Mouse (Mus musculus): ENCODE measurements at regions not wholly inside any gene's neighbourhood (a gene's known extent, or its start where the extent isn't known, plus 50 kb on each side); places are given as distances from the start of the nearest gene placed in this dataset.

DNA sequence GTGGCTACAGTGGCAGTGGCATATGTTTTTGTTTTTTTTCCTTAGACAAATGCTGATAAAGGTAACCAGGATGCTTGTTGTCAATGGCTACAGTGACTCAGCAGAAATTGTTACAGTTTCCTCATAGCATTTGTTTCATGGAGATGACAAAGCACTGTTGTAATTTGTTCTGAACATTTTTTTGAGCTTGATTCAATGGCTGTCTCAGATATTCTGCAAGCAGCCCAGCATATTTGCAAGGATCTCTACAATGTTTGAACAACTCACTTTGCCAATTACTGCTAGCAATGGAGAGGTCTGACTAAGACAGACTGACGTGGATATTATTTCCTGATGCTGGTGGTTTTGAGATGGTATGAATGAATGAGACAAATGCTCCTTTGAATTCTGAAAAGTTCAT is 696.3 kb downstream of the Nr2f2 start:
- H3K4me1 ChIP-seq (ENCODE audit: control insufficient read depth, insufficient read depth, low read length), result no peaks in the 10 kb centered on the region
- H3K27me3 ChIP-seq (ENCODE audit: control insufficient read depth, insufficient read depth, low read length), result no peaks in the 10 kb centered on the region
- ATAC-seq (ENCODE audit: low FRiP score) (no peak), DNase-seq (ENCODE audit: low spot score, missing footprints) (no peak)
- H3K36me3 ChIP-seq (ENCODE audit: control insufficient read depth, insufficient read depth, low read length), result no peaks in the 10 kb centered on the region
- H3K9me3 ChIP-seq (ENCODE audit: control insufficient read depth, low read length), result no peaks in the 10 kb centered on the region
- 74% methylated on average over 1 of the region's 1 CpGs for WGBS
- H3K9ac ChIP-seq (ENCODE audit: low read length), result no peak overlapping the region
- no peak overlapping the region for H3K4me2 ChIP-seq
- H3K4me3 ChIP-seq (ENCODE audit: low read depth, low read length), result no peak overlapping the region
- H3K27ac ChIP-seq (ENCODE audit: low read depth, low read length), result no peak overlapping the region

DNA sequence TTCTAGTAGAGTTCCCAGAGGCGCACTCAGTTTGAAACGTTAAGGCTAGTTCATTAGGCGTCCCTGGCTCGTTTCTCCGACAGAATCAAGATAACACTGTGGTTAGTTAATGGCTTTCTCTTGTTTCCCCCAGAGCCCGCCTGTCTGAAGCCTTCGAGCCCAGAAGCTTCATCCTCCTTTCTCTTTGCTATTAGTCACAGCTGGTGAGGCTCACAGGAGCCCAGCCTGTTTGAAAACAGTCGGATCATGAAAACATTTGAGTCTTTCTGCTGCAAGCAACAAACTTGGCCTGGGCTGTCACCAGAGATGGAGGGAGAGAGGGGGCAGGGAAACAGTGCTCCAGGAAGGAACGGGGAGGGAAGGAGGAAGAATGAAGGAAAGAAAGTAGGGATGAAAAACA is 711.0 kb downstream of the Nr2f2 start:
- Histone ChIP-seq H3K9ac (ENCODE audit: low read length) (no peak overlapping the region), H3K4me2 (no peak overlapping the region), H3K9me3 (ENCODE audit: control insufficient read depth, low read length) (no peaks in the 10 kb centered on the region), H3K4me3 (ENCODE audit: low read depth, low read length) (no peak overlapping the region), H3K4me1 (ENCODE audit: control insufficient read depth, insufficient read depth, low read length) (no peaks in the 10 kb centered on the region), H3K36me3 (ENCODE audit: control insufficient read depth, insufficient read depth, low read length) (no peaks in the 10 kb centered on the region), H3K27ac (ENCODE audit: low read depth, low read length) (no peak overlapping the region), H3K27me3 (ENCODE audit: control insufficient read depth, insufficient read depth, low read length) (no peaks in the 10 kb centered on the region)
- DNase-seq (ENCODE audit: low spot score, missing footprints) (no peak), ATAC-seq (ENCODE audit: low FRiP score) (no peak)
- WGBS, result 22% methylated on average over 9 of the region's 9 CpGs

- Histone ChIP-seq H3K9ac (ENCODE audit: low read length) (no peak overlapping the region), H3K27me3 (ENCODE audit: control insufficient read depth, insufficient read depth, low read length) (no peaks in the 10 kb centered on the region), H3K4me2 (no peak overlapping the region), H3K4me1 (ENCODE audit: control insufficient read depth, insufficient read depth, low read length) (no peaks in the 10 kb centered on the region), H3K36me3 (ENCODE audit: control insufficient read depth, insufficient read depth, low read length) (no peaks in the 10 kb centered on the region), H3K27ac (ENCODE audit: low read depth, low read length) (no peak overlapping the region), H3K9me3 (ENCODE audit: control insufficient read depth, low read length) (no peaks in the 10 kb centered on the region), H3K4me3 (ENCODE audit: low read depth, low read length) (no peak overlapping the region)
- 25% methylated on average over 6 of the region's 6 CpGs for WGBS
- ATAC-seq (ENCODE audit: low FRiP score), result no peak
- DNase-seq (ENCODE audit: low spot score, missing footprints), result no peak
Observed at GRCm38 (mm10) chr7:69645449-69645848, 721.1 kb downstream of the Nr2f2 start.

- peak; percentile 86 for DNase-seq (ENCODE audit: low spot score, missing footprints)
- no peaks in the 10 kb centered on the region for H3K9me3 ChIP-seq (ENCODE audit: control insufficient read depth, low read length)
- H3K36me3 ChIP-seq (ENCODE audit: control insufficient read depth, insufficient read depth, low read length), result no peaks in the 10 kb centered on the region
- H3K27ac ChIP-seq (ENCODE audit: low read depth, low read length), result no peak overlapping the region
- H3K4me1 ChIP-seq (ENCODE audit: control insufficient read depth, insufficient read depth, low read length), result no peaks in the 10 kb centered on the region
- ATAC-seq (ENCODE audit: low FRiP score), result peak; percentile 33; the same call in 1 of the 2 replicates
- no peaks in the 10 kb centered on the region for H3K27me3 ChIP-seq (ENCODE audit: control insufficient read depth, insufficient read depth, low read length)
- H3K4me2 ChIP-seq, result no peak overlapping the region
- WGBS, result 43% methylated on average over 9 of the region's 9 CpGs
- no peak overlapping the region for H3K9ac ChIP-seq (ENCODE audit: low read length)
- no peak overlapping the region for H3K4me3 ChIP-seq (ENCODE audit: low read depth, low read length)
Observed at GRCm38 (mm10) chr7:69641652-69642051, 724.9 kb downstream of the Nr2f2 start.

GRCm38 (mm10) chr7:69599866-69600265 is 766.7 kb downstream of the Nr2f2 start:
- 65% methylated on average over 3 of the region's 3 CpGs for WGBS
- Histone ChIP-seq H3K9ac (ENCODE audit: low read length) (no peak overlapping the region), H3K4me3 (ENCODE audit: low read depth, low read length) (no peak overlapping the region), H3K9me3 (ENCODE audit: control insufficient read depth, low read length) (no peaks in the 10 kb centered on the region), H3K4me1 (ENCODE audit: control insufficient read depth, insufficient read depth, low read length) (no peaks in the 10 kb centered on the region), H3K27me3 (ENCODE audit: control insufficient read depth, insufficient read depth, low read length) (no peaks in the 10 kb centered on the region), H3K27ac (ENCODE audit: low read depth, low read length) (no peak overlapping the region), H3K4me2 (no peak overlapping the region), H3K36me3 (ENCODE audit: control insufficient read depth, insufficient read depth, low read length) (no peaks in the 10 kb centered on the region)
- no peak for DNase-seq (ENCODE audit: low spot score, missing footprints)
- no peak for ATAC-seq (ENCODE audit: low FRiP score)

GRCm38 (mm10) chr7:69585716-69586115 is 780.8 kb downstream of the Nr2f2 start:
- Histone ChIP-seq H3K36me3 (ENCODE audit: control insufficient read depth, insufficient read depth, low read length) (no peaks in the 10 kb centered on the region), H3K4me3 (ENCODE audit: low read depth, low read length) (no peak overlapping the region), H3K9ac (ENCODE audit: low read length) (no peak overlapping the region), H3K4me1 (ENCODE audit: control insufficient read depth, insufficient read depth, low read length) (peaks cover 6% of the 10 kb centered on the region), H3K27me3 (ENCODE audit: control insufficient read depth, insufficient read depth, low read length) (peaks cover 2% of the 10 kb centered on the region; the same call in 1 of the 2 replicates), H3K4me2 (no peak overlapping the region), H3K9me3 (ENCODE audit: control insufficient read depth, low read length) (no peaks in the 10 kb centered on the region), H3K27ac (ENCODE audit: low read depth, low read length) (no peak overlapping the region)
- DNase-seq (ENCODE audit: low spot score, missing footprints) (no peak), ATAC-seq (ENCODE audit: low FRiP score) (peak; percentile 35; the same call in 1 of the 2 replicates)
- 45% methylated on average over 6 of the region's 6 CpGs for WGBS

DNA sequence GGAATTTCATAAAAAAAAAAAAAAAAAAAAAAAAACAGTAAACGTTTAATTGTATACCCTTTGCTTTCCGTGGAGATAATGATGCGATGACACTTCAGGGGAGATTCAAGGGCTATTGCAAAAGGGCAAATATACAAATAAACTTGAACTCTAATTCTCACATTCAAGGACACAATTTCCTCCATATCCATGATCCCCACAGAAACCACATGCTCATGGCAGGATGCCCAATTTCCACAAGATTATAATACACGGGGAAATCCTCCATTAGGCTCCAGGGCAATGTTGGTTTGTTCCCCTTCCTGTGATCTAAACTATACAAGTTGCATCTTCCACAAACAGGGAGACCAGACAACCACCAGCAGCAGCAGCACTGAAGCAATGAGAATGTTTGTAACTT is 781.4 kb downstream of the Nr2f2 start:
- Histone ChIP-seq H3K27ac (ENCODE audit: low read depth, low read length) (no peak overlapping the region), H3K4me3 (ENCODE audit: low read depth, low read length) (no peak overlapping the region), H3K4me2 (no peak overlapping the region), H3K4me1 (ENCODE audit: control insufficient read depth, insufficient read depth, low read length) (peaks cover 7% of the 10 kb centered on the region), H3K9me3 (ENCODE audit: control insufficient read depth, low read length) (no peaks in the 10 kb centered on the region), H3K9ac (ENCODE audit: low read length) (no peak overlapping the region), H3K36me3 (ENCODE audit: control insufficient read depth, insufficient read depth, low read length) (no peaks in the 10 kb centered on the region), H3K27me3 (ENCODE audit: control insufficient read depth, insufficient read depth, low read length) (peaks cover 2% of the 10 kb centered on the region; the same call in 1 of the 2 replicates)
- ATAC-seq (ENCODE audit: low FRiP score) (no peak), DNase-seq (ENCODE audit: low spot score, missing footprints) (no peak)
- WGBS, result 90% methylated on average over 4 of the region's 4 CpGs

DNA sequence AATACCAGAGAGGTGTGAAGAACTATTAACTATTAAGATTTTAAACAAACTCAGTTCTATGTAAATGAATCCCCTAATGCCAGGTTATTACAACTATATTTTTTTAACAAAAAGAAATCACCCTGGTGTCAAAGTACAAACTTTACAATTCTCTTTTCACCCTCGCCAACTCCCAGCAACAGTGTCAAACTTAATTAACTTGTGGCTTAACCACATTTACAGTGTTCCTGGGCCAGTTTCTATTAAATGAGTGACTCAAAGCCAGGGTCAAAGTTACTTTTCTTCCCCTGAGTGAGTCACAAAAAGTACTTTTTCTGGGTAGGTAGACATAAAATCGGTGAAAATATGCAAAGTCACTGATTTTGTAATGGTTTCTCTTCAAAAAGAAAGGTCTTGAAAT is 782.0 kb downstream of the Nr2f2 start:
- no peak overlapping the region for H3K4me3 ChIP-seq (ENCODE audit: low read depth, low read length)
- H3K9ac ChIP-seq (ENCODE audit: low read length), result no peak overlapping the region
- ATAC-seq (ENCODE audit: low FRiP score), result no peak
- DNase-seq (ENCODE audit: low spot score, missing footprints), result no peak
- no peaks in the 10 kb centered on the region for H3K9me3 ChIP-seq (ENCODE audit: control insufficient read depth, low read length)
- no peaks in the 10 kb centered on the region for H3K36me3 ChIP-seq (ENCODE audit: control insufficient read depth, insufficient read depth, low read length)
- H3K4me2 ChIP-seq, result no peak overlapping the region
- peaks cover 2% of the 10 kb centered on the region; the same call in 1 of the 2 replicates for H3K27me3 ChIP-seq (ENCODE audit: control insufficient read depth, insufficient read depth, low read length)
- no peak overlapping the region for H3K27ac ChIP-seq (ENCODE audit: low read depth, low read length)
- H3K4me1 ChIP-seq (ENCODE audit: control insufficient read depth, insufficient read depth, low read length), result peaks cover 11% of the 10 kb centered on the region
- 70% methylated on average over 2 of the region's 2 CpGs for WGBS

GRCm38 (mm10) chr7:69583901-69584300 is 782.6 kb downstream of the Nr2f2 start:
- Histone ChIP-seq H3K36me3 (ENCODE audit: control insufficient read depth, insufficient read depth, low read length) (no peaks in the 10 kb centered on the region), H3K4me1 (ENCODE audit: control insufficient read depth, insufficient read depth, low read length) (peaks cover 17% of the 10 kb centered on the region), H3K4me2 (no peak overlapping the region), H3K27ac (ENCODE audit: low read depth, low read length) (no peak overlapping the region), H3K4me3 (ENCODE audit: low read depth, low read length) (no peak overlapping the region), H3K27me3 (ENCODE audit: control insufficient read depth, insufficient read depth, low read length) (peaks cover 2% of the 10 kb centered on the region; the same call in 1 of the 2 replicates), H3K9ac (ENCODE audit: low read length) (no peak overlapping the region), H3K9me3 (ENCODE audit: control insufficient read depth, low read length) (no peaks in the 10 kb centered on the region)
- ATAC-seq (ENCODE audit: low FRiP score) (no peak), DNase-seq (ENCODE audit: low spot score, missing footprints) (no peak)
- 83% methylated on average over 1 of the region's 1 CpGs for WGBS

- Histone ChIP-seq H3K27ac (ENCODE audit: low read depth, low read length) (no peak overlapping the region), H3K9ac (ENCODE audit: low read length) (no peak overlapping the region), H3K36me3 (ENCODE audit: control insufficient read depth, insufficient read depth, low read length) (no peaks in the 10 kb centered on the region), H3K4me3 (ENCODE audit: low read depth, low read length) (no peak overlapping the region), H3K27me3 (ENCODE audit: control insufficient read depth, insufficient read depth, low read length) (peaks cover 7% of the 10 kb centered on the region; the same call in 1 of the 2 replicates), H3K4me1 (ENCODE audit: control insufficient read depth, insufficient read depth, low read length) (peaks cover 19% of the 10 kb centered on the region), H3K4me2 (no peak overlapping the region), H3K9me3 (ENCODE audit: control insufficient read depth, low read length) (no peaks in the 10 kb centered on the region)
- ATAC-seq (ENCODE audit: low FRiP score) (no peak), DNase-seq (ENCODE audit: low spot score, missing footprints) (peak; percentile 88)
- WGBS, result 28% methylated on average over 6 of the region's 6 CpGs
Observed at GRCm38 (mm10) chr7:69581668-69582067, 784.9 kb downstream of the Nr2f2 start.
